Mouse (Mus musculus) heart, postnatal 14 days (tissue): ENCODE results near the gene Bax. TPM values are rescaled to one million over a fixed set of nuclear protein-coding genes. Genes with fewer than 3 reads are reported as not detected.
A peak's percentile ranks its signal among the peaks of the same experiment; 100 is the strongest.
"Not testable (repeated sequence)": the region's sequence is repeated elsewhere in the genome, so short reads cannot be mapped to it uniquely, and the experiment has no call there.

Experiments
- DNase-seq, 2 experiments: peaks; one replicate each; pipeline ENCODE4 v3.0.0; 2021 to 2022
- intact Hi-C: fragments of 180-260 bp; cut with DNase I; formaldehyde crosslinking; loops from one replicate; pipeline ENCODE4 v1.15.1; 2025
- total RNA-seq, 2 experiments: library from RNA; stranded (reverse); gene quantifications; 2 replicates each; pipeline ENCODE4 v1.2.3; 2021

Bax gene
- total RNA-seq, 2 experiments from 2014 or later: 25.6 to 31.1 TPM

GRCm38 (mm10) chr7:45484985-45485384, 18.3 kb upstream of the Bax start:
- DNase-seq, intact Hi-C loops: not testable (repeated sequence)

DNA sequence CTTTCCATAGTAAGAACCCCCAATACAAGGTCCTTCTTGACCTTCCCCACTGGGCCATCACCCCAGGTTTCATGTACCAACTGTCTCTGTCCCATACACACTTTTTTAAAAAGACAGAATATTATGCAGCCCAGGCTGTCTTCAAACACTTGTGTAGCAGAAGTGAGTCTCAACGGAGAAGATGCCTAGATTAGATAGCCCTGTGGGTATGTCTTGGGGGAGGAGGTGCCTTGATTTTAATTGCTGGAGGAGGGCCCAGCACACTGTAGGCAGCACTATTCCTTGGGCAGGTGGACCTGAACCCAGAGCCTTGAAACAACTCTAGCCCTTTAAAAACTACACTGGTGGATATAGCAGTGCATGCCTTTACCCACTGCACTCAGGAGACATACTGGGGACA, 15.5 kb upstream of the Bax start:
- no peak for DNase-seq
- intact Hi-C loops: no loop called here

GRCm38 (mm10) chr7:45481374-45481927, 14.8 kb upstream of the Bax start, which contains the start of gene Tulp2:
Gene Tulp2 (plus strand): TSS chr7:45481877.
- peak; percentile 49 to 64 for DNase-seq
- intact Hi-C loops: no loop called here

DNA sequence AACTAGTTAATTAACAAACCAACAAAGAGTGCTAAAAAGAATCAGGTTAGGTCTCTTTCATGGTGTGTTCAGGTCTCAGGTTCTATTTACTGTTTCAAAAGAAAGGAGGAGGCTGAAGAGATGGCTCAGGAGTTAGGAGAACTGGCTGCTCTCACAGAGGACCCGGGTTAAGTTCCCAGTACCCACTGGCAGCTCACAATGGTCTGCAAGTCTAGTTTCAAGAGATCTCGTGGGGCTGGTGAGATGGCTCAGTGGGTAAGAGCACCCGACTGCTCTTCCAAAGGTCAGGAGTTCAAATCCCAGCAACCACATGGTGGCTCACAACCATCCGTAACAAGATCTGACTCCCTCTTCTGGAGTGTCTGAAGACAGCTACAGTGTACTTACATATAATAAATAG, 13.6 kb upstream of the Bax start:
- DNase-seq, intact Hi-C loops: not testable (repeated sequence)

DNA sequence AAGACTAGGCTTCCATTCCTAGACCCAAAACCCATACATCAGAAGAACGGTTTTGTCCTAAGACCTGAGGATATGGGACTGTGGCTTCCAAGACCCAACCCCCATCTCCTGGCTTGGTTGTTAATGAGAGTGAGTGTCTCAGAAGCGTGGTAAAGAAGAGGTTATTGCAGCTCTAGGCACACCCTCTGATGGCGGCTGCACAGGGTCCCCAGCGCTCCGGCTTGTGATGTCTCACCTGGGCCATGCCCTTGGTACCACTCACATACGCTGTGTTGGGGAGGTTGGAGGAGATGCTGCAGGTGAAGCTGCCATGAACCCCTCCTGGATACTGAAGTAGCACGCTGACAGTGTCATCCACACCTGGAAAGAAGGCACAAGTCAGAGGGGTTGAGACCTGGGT, 12.1 kb upstream of the Bax start:
- no peak for DNase-seq
- intact Hi-C loops: no loop called here

DNA sequence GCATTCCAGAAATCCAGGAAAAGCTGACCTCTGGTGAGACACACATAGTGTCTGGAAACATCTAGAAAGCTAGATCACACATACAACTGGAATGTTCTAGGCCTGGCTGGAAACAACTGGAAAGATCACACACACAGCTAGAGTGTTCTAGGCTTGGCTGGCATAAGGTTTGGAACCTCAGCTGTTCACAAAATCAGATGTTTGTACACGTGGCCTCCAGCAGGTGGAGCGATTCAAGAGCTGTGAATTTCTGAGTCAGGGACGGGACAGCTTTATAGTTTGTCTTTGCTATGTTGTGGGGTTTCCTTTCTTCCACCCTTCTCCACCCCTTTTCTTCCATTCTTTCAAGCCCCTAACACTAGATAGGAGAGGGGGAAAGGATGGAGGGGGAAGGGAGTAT, 10.3 kb upstream of the Bax start:
- intact Hi-C loops: loop anchor here (1.0 kb wide), 1 partner anchor 84 kb away; no protein-coding TSS in a partner anchor
- DNase-seq: peak; percentile 65 to 75

DNA sequence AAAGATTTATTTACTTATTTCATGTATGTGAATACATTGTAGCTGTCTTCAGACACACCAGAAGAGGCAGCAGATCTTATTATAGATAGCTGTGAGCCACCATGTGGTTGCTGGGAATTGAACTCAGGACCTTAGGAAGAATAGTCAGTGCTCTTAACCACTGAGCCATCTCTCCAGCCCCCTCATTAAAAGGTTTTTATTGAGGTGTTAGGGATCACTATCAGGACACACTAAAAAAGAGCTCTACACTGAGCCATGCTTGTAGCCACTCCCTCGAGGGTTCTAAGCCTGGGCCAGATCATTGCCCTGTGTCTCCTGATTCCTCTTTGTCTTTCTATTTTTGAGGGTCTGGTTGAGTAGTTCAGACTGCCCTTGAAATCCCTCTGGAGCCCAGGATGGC, 9.8 kb upstream of the Bax start:
- DNase-seq: no peak
- intact Hi-C loops: no loop called here

- no peak for DNase-seq
- intact Hi-C loops: loop anchor here (2.0 kb wide), 1 partner anchor 47 kb away; no protein-coding TSS in a partner anchor
Measured at GRCm38 (mm10) chr7:45475291-45475969, 8.7 kb upstream of the Bax start.

- peak; percentile 67 to 82 for DNase-seq
- intact Hi-C loops: no loop called here
Measured at GRCm38 (mm10) chr7:45470869-45471268, 4.2 kb upstream of the Bax start.

- DNase-seq: no peak
- intact Hi-C loops: no loop called here
Measured at GRCm38 (mm10) chr7:45467090-45467670, 482 bp upstream of the Bax start.

DNA sequence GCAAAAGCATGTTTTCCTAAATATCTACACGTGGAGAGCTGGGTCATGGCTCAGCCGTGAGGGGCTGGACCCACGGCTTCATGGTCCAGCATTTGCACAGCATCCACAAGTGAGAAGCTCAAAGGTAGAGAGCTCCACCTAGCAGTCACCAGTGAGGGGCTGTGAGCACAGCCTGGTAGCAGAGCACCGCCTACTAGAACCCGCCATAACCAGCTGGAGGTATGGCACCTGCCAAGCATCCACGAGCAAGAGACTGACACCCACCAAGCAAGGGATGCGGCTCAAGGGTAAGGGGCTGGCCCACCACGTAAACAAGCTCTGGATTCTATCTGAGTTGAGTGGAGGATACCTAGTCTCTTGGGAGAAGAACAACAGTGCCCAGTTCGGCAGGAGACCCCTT, 1.1 kb downstream of the Bax start:
- no peak for DNase-seq
- intact Hi-C loops: no loop called here

DNA sequence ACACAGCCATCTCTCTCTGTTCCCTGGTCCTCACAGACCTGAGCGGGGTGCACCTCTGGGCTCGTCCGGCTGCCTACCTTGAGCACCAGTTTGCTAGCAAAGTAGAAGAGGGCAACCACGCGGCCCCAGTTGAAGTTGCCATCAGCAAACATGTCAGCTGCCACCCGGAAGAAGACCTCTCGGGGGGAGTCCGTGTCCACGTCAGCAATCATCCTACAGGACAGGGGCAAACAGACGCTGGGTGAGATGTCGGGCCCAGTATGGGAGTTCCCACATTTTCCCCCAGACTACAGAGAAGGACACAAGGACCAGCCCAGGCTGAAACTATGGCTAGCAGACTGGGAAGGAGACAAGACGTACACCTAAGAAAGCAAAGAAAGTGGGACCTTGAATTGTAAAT, 1.6 kb downstream of the Bax start:
- intact Hi-C loops: no loop called here
- no peak for DNase-seq

DNA sequence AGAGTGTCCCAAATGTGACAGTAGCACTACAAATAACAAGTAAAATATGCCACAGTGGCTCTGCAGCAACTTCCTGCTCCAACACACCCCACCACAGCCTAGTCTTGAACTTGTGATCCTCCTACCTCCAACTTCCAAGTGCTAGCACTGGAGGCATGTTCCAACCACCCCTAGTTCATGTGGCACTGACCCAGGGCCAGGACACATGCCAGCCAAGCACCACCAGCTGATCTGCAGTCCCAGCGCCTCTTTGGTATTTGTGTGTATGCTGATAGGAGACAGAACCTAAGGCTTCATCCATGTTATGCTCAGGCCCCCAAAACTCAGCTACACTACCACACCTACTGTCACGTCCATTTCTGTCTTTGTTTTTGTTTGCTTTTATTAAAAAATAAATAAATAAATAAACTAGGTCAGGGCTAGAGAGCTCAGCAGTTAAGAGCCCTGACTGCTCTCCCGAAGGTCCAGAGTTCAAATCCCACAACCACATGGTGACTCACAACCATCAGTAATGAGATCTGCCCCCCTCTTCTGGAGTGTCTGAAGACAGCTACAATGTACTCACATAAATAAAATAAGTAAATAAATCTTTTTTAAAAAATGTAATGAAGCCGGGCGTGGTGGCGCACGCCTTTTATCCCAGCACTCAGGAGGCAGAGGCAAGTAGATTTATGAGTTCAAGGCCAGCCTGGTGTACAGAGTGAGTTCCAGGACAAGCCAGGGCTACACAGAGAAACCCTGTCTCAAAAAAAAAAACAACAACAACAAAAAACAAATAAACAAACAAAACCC, 2.5 kb downstream of the Bax start:
- intact Hi-C loops: loop anchor here (5.0 kb wide), 1 partner anchor 238 kb away; no protein-coding TSS in a partner anchor

GRCm38 (mm10) chr7:45462868-45463267, 3.8 kb downstream of the Bax start:
- DNase-seq: not testable (repeated sequence)
- intact Hi-C loops: loop anchor here (5.0 kb wide), 1 partner anchor 239 kb away; no protein-coding TSS in a partner anchor

More for the DNA sequence above, 2.5 kb downstream of the Bax start:
- no peak for DNase-seq

DNA sequence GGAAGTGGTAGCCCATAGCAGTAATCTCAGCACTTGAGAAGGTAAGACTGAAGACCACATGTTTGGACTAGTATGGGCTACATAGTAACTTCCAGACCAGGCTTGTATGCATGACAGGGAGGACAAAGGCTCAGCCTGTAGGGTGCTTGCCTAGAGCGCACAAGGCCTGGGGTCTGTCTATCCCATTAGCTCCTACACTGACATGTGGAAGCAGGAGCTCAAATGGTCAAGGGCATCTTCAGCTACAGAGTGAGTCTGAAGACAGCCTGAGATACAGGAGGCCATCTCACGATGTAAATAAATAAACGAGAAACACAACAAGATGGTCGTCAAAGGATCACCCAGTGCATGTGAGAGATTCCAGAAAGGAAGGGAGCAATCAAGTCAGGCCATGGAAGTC, 4.4 kb downstream of the Bax start:
- intact Hi-C loops: loop anchor here (5.0 kb wide), 1 partner anchor 240 kb away; no protein-coding TSS in a partner anchor

GRCm38 (mm10) chr7:45461781-45462180, 4.9 kb downstream of the Bax start:
- intact Hi-C loops: loop anchor here (5.0 kb wide), 1 partner anchor 241 kb away; no protein-coding TSS in a partner anchor
- no peak for DNase-seq

More for the DNA sequence above, 4.4 kb downstream of the Bax start:
- DNase-seq: no peak

- intact Hi-C loops: loop anchor here (5.0 kb wide), 1 partner anchor 241 kb away; no protein-coding TSS in a partner anchor
- no peak for DNase-seq
Measured at GRCm38 (mm10) chr7:45461326-45461725, 5.4 kb downstream of the Bax start.

DNA sequence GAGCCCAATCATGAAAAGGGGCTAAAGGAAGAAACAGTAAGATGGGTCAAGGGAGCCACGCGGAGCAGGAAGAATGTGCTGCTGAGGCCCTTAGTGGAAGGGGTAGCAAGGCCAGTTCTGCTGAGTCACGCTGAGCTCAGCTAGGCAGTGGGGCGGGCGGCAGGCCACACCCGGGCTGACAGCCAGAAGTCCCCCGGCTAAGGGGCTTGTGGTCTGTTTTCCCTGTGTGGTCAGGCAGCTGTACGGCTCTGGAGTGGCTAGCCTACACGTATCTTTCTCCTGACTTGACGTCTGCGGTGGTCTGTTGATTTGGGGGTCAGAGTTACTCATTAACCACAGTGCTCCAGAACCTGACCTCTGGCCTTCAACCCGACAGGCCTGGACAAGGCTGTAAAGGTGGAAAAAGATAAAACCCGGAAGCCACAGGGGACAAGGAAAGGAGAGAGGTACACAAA, 5.8 kb downstream of the Bax start:
- DNase-seq: peak; percentile 67
- intact Hi-C loops: loop anchor here (5.0 kb wide), 1 partner anchor 241 kb away; no protein-coding TSS in a partner anchor

DNA sequence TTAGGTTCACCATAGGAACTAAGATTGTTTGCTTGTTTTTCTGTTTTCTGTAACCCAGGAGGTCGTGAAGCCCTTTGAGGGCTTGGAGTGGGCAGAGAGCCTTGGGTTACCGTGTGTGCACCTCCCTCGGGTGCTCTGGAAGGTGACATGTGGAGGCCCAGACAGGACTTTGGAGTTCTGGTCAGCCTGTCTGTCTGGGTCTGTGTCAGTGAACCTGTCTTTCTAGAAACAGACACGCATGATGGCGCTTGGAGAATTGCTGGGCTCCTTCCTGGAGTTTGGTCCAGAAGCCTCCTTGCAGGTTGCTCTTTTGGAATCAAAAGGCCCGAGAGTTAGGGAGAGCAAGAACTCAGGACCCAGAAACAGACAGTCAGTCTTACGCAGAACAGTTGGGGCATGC, 6.3 kb downstream of the Bax start:
- DNase-seq: peak in 1 of 2 experiments; percentile 24
- intact Hi-C loops: loop anchor here (5.0 kb wide), 1 partner anchor 242 kb away; no protein-coding TSS in a partner anchor

GRCm38 (mm10) chr7:45459564-45460140, 7.0 kb downstream of the Bax start, which contains the start of gene Ftl1:
Gene Ftl1 (minus strand): TSS chr7:45459884.
- intact Hi-C loops: loop anchor here (5.0 kb wide), 1 partner anchor 243 kb away; no protein-coding TSS in a partner anchor
- peak; percentile 93 to 94 for DNase-seq
